Mouse (Mus musculus): ENCODE data around the gene Cd4.

GRCm38 (mm10) chr6:124817125-124817524, 70.9 kb downstream of the Cd4 start:
- TF ChIP-seq POLR2A (IDR thresholded peaks at IDR 0.05; ENCODE audit: borderline replicate concordance, control insufficient read depth, low read depth, low read length) (no peak), CTCF (IDR thresholded peaks at IDR 0.05; ENCODE audit: control insufficient read depth, insufficient read depth, low read length) (no peak)
